Mouse (Mus musculus) thymus, adult 18-20 months (tissue): ENCODE results near the gene Siglecg.

Experiments used
- DNase-seq, 2 experiments: peaks; one replicate each; pipeline ENCODE4 v3.0.0; 2022; ENCODE audit warnings: mixed read lengths in 2 of 2

The Siglecg gene

DNA sequence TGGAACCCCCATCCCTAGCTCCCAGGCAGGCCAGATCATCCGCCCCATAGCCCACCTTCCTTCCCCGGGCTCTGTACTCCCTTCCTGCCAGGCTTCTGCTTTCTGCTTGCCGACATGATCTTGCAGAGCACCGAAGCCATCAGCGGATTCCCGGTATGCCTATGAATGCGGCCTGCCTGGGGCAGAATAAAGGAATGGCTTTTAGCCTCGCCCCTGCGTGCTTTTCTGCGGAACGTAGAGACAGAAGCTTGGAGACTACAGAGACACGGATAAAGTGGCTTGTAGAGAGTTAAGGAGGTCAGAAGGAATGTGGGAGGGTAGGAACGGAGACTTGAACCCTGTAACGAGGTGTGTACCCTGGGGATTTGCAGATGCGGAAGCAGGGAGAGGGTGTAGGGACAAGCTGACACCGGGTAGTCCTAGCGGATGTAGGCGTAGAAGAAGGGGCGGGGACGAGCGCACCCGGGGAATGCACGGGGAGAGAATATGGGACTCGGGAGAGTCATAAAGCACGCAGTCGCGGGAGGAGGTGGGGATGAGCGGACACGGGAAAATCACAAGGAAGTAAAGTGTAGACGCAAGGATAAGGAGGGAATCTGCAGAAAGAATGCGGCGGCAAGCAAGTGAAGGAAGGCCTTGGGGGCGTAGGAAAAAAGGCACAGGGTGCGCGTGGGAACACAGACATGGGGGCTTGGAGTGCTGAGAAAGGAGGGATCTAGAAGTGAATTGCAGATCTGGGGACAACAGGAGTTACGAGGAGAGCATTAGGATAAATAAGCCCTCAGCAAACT, 35.3 kb downstream of the Siglecg start:
- peak; percentile 73 to 82 for DNase-seq

DNA sequence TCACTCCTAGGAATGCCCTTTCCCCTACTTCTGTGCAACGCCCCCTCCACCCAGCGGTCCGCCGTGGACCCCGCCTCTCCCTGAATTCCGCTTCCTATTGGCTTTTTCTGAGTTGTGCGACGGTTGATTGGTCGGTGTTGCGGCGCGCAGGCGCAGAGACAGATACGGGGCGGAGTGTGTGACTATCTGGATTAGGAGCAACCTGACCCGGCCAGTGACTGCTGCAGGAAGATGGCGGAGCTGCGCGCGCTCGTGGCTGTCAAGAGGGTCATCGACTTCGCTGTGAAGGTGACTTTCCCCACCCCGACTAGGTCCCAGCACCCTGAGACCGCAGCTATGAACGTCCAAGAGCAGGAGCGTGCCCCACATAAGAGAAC, 35.9 kb downstream of the Siglecg start, which contains the start of the genes Etfb and Gm45233:
Gene Etfb, plus strand, starts transcription at position 167 of the 377 bp plus-strand sequence.
Gene Gm45233, plus strand, starts transcription at position 212 of the 377 bp plus-strand sequence.
- peak; percentile 88 to 92 for DNase-seq

DNA sequence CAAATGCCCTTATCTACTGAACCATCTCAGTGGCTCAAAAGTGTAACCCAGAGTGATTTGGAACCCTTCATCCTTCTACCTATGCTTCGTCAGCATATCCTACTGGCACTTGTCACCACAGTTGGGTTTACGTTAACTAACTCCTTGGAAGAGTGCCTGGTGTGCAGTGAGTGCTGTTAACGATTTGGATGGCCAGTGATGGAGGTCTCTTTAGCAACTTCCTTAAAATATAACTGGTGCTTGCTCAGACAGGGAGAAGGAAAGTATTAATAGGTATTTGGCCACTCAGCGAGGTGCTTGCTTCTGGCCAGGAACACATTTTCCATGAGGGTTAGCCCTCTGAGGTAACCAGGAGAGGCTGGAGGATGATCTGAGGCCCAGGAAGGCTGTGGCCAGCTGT, 39.8 kb downstream of the Siglecg start:
- no peak for DNase-seq

DNA sequence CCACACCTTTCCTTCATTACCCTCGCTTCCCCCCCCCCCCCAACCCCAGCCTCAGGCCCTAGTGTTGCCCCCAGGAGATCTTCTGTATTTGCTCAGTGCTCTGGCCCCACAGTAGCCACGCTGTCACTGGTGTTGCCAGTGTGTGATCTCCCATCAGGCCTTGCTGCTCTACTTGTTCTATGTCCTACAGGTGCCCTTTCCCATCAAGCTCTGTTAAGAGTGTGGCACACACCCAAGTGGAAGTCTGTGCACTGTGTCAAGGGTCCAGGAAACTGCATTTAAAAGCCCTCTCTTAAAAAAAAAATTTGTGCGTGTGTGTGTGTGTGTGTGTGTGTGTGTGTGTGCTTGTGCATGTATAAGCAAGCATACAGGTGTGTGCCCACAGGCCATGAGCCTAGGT, 40.2 kb downstream of the Siglecg start:
- DNase-seq = no peak

DNA sequence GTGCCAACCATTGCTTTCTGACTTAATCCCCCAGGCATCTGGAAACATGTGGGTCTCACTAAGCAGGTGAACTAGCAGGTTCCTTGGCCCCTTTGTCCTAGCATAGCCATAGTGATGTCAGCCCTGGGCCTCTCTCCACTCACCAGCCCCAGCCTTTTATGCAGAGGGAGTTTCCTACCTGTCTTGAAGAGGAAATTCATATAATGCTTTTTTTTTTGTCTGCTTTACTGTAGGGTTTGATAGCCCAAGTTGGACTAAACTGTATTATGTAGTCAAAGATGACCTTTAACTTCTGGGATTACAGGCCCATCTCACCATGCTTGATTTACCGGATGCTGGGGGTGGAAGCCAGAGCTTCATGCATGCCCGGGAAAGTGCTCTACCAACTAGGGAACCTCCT, 41.8 kb downstream of the Siglecg start:
- DNase-seq = no peak

DNA sequence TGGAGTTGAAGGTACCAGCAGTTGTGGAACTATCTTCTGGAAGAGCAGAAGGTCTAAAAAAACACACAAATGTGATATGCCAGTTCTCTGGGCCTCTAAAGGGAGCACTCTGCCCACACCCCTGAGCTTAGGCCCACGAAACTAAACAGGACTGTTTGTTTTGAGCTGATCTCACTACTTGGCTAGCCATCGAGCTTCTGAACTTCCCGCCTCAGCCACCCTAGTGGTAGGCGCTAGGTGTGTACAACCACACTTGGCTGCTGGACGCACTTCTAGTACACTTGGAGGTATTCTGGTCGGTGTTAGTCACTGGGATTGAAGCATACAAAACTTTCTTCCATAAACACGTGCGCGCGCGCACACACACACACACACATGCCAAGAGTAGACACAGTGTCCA, 43.7 kb downstream of the Siglecg start:
- no peak for DNase-seq

DNA sequence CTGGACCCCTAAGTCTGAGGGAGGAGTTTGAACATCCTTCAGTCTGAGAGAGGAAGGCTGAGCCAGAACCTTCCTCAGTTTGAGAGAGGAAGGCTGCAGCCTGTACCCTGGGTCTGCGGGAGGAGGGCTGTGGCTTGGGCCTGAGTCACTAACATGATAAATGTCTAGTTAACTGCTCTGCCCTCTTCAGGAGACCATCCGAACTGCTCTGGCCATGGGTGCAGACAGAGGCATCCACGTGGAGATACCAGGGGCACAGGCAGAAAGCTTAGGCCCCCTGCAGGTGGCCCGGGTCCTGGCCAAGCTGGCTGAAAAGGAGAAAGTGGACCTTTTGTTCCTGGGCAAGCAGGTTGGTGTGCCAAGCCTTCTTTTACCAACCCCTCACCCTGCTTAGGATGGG, 44.6 kb downstream of the Siglecg start:
- DNase-seq = no peak

DNA sequence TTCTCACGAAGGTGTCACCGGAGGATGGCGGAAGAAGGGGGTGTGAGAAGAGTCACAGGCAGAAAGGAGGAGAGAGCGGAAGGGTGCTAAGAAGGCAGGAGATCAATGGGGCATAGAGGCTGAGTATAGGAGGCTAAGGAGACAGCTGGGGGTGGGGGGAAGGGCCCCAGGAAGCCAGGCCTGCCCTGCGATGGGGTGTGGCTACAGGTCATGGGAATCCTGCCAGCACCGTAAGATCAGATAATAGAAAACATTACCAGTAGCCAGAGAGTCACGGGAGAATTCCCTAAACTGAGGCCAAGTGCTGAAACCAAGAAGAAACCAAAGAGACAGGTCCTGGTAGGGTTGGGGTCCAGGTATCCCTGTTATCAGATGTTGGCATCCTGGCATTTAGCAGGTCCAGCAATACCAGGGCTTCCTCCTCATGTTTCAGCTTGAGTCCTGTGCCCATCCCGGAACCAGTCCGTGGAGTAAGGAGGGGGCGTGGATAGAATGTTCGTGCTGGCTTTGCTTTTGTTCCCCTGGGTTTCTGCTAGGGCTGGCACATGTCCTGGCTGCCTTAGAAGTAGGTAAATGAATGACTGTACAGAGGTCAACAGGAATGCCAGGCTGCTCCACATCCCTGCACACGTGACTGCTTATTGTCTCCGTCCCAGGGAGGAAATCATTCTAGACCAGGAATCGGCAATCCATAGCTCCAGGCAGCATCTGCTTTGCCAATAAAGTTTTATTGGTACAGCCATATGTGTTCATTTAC, 45.8 kb downstream of the Siglecg start:
- no peak for DNase-seq

DNA sequence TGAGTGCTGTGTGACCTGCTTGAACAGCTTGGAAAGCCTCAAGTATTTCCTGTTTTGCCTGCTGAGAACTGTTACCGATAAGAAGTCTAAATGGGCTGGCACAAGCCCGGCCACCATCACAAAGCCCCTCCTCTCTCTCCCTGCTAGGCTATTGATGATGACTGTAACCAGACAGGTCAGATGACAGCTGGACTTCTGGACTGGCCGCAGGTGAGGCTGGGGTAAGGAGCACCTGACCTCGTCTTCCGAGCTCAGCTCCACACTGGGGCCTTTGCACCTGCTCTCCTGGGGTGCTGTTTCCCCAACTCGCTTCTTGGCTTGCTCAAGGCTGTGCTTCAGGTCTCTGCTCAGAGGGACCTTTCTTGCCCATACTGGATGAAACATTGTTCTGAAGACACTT, 46.4 kb downstream of the Siglecg start:
- no peak for DNase-seq

DNA sequence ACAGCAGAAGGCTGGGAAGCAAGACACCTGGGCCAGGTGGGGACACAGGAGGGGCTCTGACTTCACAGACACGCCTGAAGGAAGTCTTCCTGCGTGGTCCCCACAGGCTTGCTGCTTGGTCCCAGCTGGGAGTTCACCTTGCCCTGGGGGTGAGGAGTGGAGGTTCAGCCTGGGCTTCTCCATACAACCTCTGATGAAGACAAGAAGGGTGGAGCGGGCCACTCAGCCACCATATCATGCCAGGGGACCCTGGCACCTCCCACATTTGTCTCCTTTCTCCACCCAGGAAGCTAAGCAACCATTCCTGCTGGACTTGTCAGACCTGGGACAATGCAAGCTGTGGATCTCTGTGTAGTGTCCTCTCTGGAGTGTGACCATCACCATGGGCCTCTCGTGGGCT, 54.8 kb downstream of the Siglecg start, which contains the start of gene Vsig10l:
Gene Vsig10l, plus strand, starts transcription at position 301 of the 400 bp plus-strand sequence.
- no peak for DNase-seq

DNA sequence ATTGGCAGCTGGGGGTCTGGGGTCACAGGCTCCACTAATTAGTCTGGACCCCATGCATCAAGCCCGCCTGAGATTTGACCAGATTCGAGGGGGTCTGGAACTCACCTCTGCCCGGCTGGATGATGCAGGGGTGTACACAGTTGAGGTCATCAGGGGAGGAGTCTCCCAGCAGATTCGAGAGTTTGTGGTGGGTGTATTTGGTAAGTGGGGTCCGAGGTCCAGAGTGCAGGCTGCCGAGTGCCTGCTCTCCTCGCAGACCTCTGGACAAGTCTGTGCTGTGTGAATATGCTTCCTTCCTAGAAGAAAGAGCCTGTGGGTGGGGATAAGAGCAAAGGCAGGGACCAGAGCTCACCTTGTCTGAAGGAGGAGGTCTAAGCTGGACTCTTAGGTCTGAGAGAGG, 56.0 kb downstream of the Siglecg start:
- no peak for DNase-seq

DNA sequence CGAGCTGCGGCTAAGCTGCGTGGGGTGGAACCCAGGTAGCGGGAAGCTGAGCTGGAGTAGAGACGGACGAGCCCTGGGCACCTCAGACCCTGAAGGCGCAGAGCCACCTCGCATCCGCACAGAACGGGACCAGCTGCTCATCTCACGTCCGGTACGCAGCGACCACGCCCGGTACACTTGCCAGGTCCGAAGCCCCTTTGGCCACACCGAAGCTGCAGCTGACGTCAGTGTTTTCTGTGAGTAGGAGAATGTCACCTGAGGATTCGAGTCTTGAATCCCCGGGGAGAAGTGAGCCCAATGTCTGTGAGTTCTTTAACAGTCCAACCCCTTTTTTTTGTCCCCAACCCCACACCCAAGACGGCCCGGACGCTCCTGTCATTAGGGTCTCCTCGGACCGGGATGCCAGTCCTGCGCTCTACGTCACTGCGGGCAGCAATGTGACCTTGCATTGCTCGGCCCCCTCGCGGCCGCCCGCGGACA, 56.9 kb downstream of the Siglecg start:
- no peak for DNase-seq

DNA sequence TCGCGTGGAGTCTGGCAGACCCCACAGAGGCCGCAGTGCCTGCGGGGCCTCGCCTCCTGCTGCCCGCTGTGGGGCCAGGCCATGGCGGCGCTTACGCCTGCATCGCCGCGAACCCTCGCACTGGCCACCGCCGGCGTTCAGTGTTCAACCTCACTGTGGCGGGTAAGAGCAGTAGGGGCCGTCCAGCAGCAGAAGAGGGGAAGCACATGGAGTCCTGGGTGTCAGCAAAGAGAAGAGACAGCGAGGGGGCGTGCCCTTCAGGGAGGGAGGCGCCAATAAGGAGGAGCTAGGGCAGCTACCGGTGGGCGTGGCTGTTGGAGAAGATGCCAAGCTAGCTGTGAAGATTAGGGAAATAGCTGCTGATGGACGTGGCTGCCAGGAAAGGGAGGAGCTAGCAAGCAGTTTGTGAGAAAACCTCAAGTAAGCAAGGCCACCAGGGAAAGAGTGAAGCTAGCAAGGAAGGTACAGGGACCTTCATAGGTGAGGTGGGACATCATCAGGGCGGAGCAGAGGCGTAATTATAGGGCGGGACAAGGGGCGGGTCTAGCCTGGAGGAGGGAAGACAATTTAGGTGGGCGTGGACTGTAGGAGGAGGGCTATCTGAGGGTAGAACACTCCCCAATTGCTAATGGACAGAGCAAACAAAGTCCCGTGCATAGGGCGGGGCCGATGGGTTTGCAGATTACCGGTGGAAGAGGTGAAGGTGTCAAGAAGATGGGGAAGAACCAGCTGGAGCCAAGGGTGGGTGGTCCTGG, 57.5 kb downstream of the Siglecg start:
- DNase-seq = peak; percentile 66 to 73

DNA sequence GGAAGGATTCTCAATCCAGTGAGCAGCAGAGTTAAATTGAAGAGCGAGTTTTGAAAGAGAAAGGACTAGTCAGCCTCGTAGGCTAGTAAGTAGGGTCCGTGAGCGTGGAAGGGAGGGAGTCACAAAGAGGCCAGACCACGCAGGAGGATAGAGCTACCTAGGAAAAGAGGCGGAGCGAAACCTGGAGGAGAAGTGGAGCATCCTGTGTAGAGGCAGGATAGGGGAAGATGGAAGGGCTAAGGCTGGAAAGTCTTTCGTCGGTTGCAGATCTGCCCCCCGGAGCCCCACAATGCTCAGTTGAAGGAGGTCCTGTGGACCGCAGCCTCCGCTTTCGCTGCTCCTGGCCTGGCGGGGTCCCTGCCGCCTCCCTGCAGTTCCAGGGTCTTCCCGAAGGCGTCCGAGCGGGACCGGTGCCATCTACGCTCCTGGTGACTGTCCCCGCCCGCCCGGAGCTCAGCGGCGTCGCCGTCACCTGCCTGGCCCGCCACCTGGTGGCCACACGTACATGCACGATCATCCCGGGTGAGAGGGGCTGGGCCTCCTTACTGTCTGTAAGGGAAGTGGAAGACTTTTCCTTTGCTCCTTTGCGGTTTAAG, 58.2 kb downstream of the Siglecg start:
- DNase-seq = peak; percentile 60 to 62
